Mouse (Mus musculus) C2C12 (cell line): ENCODE measurements at regions not wholly inside any gene's neighbourhood (a gene's known extent, or its start where the extent isn't known, plus 50 kb on each side); places are given as distances from the start of the nearest gene placed in this dataset.

Experiments used
- H3K27me3 ChIP-seq: one replicate; pipeline ENCODE4 v1.6.1; 2011; ENCODE audit not compliant: control insufficient read depth, insufficient read depth, insufficient read length
- H3K36me3 ChIP-seq: one replicate; pipeline ENCODE4 v1.6.1; 2011; ENCODE audit not compliant: control insufficient read depth, insufficient read depth
- H3K4me3 ChIP-seq: one replicate; pipeline ENCODE4 v1.5.1; 2011; ENCODE audit warnings: mild to moderate bottlenecking, control low read depth; ENCODE audit not compliant: poor library complexity, insufficient read depth, severe bottlenecking
- H3K79me2 ChIP-seq: one replicate; pipeline ENCODE4 v1.6.1; 2011; ENCODE audit not compliant: control insufficient read depth, insufficient read depth
- H3K79me3 ChIP-seq: one replicate; pipeline ENCODE4 v1.6.1; 2011; ENCODE audit warnings: low read depth, control low read depth
- H3ac ChIP-seq: one replicate; pipeline ENCODE3; 2011; ENCODE audit warnings: low read depth; ENCODE audit not compliant: control insufficient read depth, insufficient read length
- CEBPB ChIP-seq: IDR thresholded peaks from one replicate; pipeline ENCODE4 v1.6.1; 2011; ENCODE audit warnings: low read depth, mild to moderate bottlenecking, control low read depth, moderate library complexity
- CTCF ChIP-seq: IDR thresholded peaks from one replicate; pipeline ENCODE4 v1.5.1; 2011; ENCODE audit not compliant: control insufficient read depth, insufficient read depth, insufficient read length
- FOSL1 ChIP-seq: IDR thresholded peaks from one replicate; pipeline ENCODE4 v1.8.0; 2011; ENCODE audit warnings: mild to moderate bottlenecking, low read length; ENCODE audit not compliant: poor library complexity, insufficient read depth, severe bottlenecking
- MAX ChIP-seq: IDR thresholded peaks from one replicate; pipeline ENCODE4 v1.6.1; 2011; ENCODE audit warnings: mild to moderate bottlenecking, control low read depth
- MYOD1 ChIP-seq: IDR thresholded peaks from one replicate; pipeline ENCODE4 v1.6.1; 2011; ENCODE audit warnings: low read depth; ENCODE audit not compliant: control insufficient read depth, insufficient read length
- MYOG ChIP-seq: IDR thresholded peaks from one replicate; pipeline ENCODE4 v1.6.1; 2011; ENCODE audit not compliant: control insufficient read depth, insufficient read length; ENCODE audit errors: extremely low read depth
- USF1 ChIP-seq: IDR thresholded peaks from one replicate; pipeline ENCODE4 v1.6.1; 2011; ENCODE audit warnings: low read depth, mild to moderate bottlenecking, control low read depth, moderate library complexity

GRCm38 (mm10) chr16:86346916-86347315 lies 445.3 kb upstream of the Adamts5 start:
- H3K79me3 ChIP-seq: no peaks in the 10 kb centered on the region
- TF ChIP-seq MAX (peak; percentile 75), MYOG (no peak), FOSL1 (no peak), CEBPB (peak; percentile 87)
- H3K4me3 ChIP-seq: no peak overlapping the region
- H3K36me3 ChIP-seq: no peaks in the 10 kb centered on the region
- H3ac ChIP-seq: no peak overlapping the region
- H3K79me2 ChIP-seq: no peaks in the 10 kb centered on the region
- no peaks in the 10 kb centered on the region for H3K27me3 ChIP-seq

- Histone ChIP-seq H3K27me3 (no peaks in the 10 kb centered on the region), H3K36me3 (no peaks in the 10 kb centered on the region), H3K4me3 (no peak overlapping the region), H3ac (no peak overlapping the region), H3K79me3 (no peaks in the 10 kb centered on the region), H3K79me2 (no peaks in the 10 kb centered on the region)
- no peak for TF ChIP-seq MYOG
- no peak for TF ChIP-seq CEBPB
- no peak for TF ChIP-seq MYOD1
- TF ChIP-seq USF1: no peak
- TF ChIP-seq FOSL1: no peak
- TF ChIP-seq MAX: no peak
- TF ChIP-seq CTCF: no peak
These were observed 438.7 kb upstream of the Adamts5 start for GRCm38 (mm10) chr16:86340311-86340710.

- Histone ChIP-seq H3K27me3 (no peaks in the 10 kb centered on the region), H3K36me3 (no peaks in the 10 kb centered on the region), H3ac (no peak overlapping the region), H3K4me3 (no peak overlapping the region), H3K79me3 (no peaks in the 10 kb centered on the region), H3K79me2 (no peaks in the 10 kb centered on the region)
- TF ChIP-seq MYOD1 (no peak), MYOG (no peak), MAX (no peak), USF1 (no peak), CEBPB (no peak), CTCF (no peak), FOSL1 (no peak)
These were observed 423.8 kb upstream of the Adamts5 start for GRCm38 (mm10) chr16:86325406-86325805.

GRCm38 (mm10) chr16:86318898-86319297 lies 417.3 kb upstream of the Adamts5 start:
- TF ChIP-seq CEBPB (no peak), FOSL1 (no peak), MYOG (no peak), USF1 (no peak), CTCF (no peak), MAX (no peak), MYOD1 (no peak)
- no peaks in the 10 kb centered on the region for H3K79me3 ChIP-seq
- no peaks in the 10 kb centered on the region for H3K36me3 ChIP-seq
- no peaks in the 10 kb centered on the region for H3K27me3 ChIP-seq
- H3K79me2 ChIP-seq: no peaks in the 10 kb centered on the region
- no peak overlapping the region for H3ac ChIP-seq
- H3K4me3 ChIP-seq: no peak overlapping the region

- Histone ChIP-seq H3K4me3 (no peak overlapping the region), H3K27me3 (no peaks in the 10 kb centered on the region), H3ac (no peak overlapping the region), H3K79me2 (no peaks in the 10 kb centered on the region), H3K79me3 (no peaks in the 10 kb centered on the region), H3K36me3 (no peaks in the 10 kb centered on the region)
- no peak for TF ChIP-seq CEBPB
- no peak for TF ChIP-seq MYOG
- TF ChIP-seq FOSL1: no peak
- no peak for TF ChIP-seq MYOD1
- TF ChIP-seq CTCF: no peak
- no peak for TF ChIP-seq USF1
- no peak for TF ChIP-seq MAX
These were observed 408.1 kb upstream of the Adamts5 start for GRCm38 (mm10) chr16:86309696-86310095.

- Histone ChIP-seq H3ac (no peak overlapping the region), H3K79me2 (no peaks in the 10 kb centered on the region), H3K79me3 (no peaks in the 10 kb centered on the region), H3K36me3 (no peaks in the 10 kb centered on the region), H3K27me3 (no peaks in the 10 kb centered on the region), H3K4me3 (no peak overlapping the region)
- TF ChIP-seq MYOD1 (peak; percentile 21), MYOG (no peak)
These were observed 402.2 kb upstream of the Adamts5 start for GRCm38 (mm10) chr16:86303869-86304268.
